Mouse (Mus musculus): Measurements from ENCODE around the gene Hist1h2bh. TPM values are rescaled to one million over a fixed set of nuclear protein-coding genes. Genes with fewer than 3 reads are reported as not detected.

Gene Hist1h2bh
- polyA plus RNA-seq, 1 experiment from 2014 or later, result 0.89 TPM

Other genes with a start within 250 kb of the Hist1h2bh start
- gene Zfp322a, start 174.2 kb downstream of the Hist1h2bh start, polyA plus RNA-seq (2014; fragmentation: Illumina TruSeq; extraction: RNeasy Lipid Tissue Mini Kit (QIAGEN cat#74804); ENCODE audit: low read depth, low replicate concordance), result 16.7 TPM
- gene Abt1, start 119.5 kb downstream of the Hist1h2bh start, polyA plus RNA-seq (2014; fragmentation: Illumina TruSeq; extraction: RNeasy Lipid Tissue Mini Kit (QIAGEN cat#74804); ENCODE audit: low read depth, low replicate concordance), result 4.1 TPM
- gene Btn1a1, start 77.5 kb downstream of the Hist1h2bh start, polyA plus RNA-seq (2014; fragmentation: Illumina TruSeq; extraction: RNeasy Lipid Tissue Mini Kit (QIAGEN cat#74804); ENCODE audit: low read depth, low replicate concordance), result not detected
- not detected for gene Btn2a2, start 54.5 kb downstream of the Hist1h2bh start, polyA plus RNA-seq (2014; fragmentation: Illumina TruSeq; extraction: RNeasy Lipid Tissue Mini Kit (QIAGEN cat#74804); ENCODE audit: low read depth, low replicate concordance)
- gene Hist1h4h, start 12.3 kb downstream of the Hist1h2bh start, polyA plus RNA-seq (2014; fragmentation: Illumina TruSeq; extraction: RNeasy Lipid Tissue Mini Kit (QIAGEN cat#74804); ENCODE audit: low read depth, low replicate concordance), result 46.3 TPM
- 2.5 TPM for gene Hist1h2af, start 9.5 kb downstream of the Hist1h2bh start, polyA plus RNA-seq (2014; fragmentation: Illumina TruSeq; extraction: RNeasy Lipid Tissue Mini Kit (QIAGEN cat#74804); ENCODE audit: low read depth, low replicate concordance)
- not detected for gene Hist1h3g, start 8.0 kb downstream of the Hist1h2bh start, polyA plus RNA-seq (2014; fragmentation: Illumina TruSeq; extraction: RNeasy Lipid Tissue Mini Kit (QIAGEN cat#74804); ENCODE audit: low read depth, low replicate concordance)
- gene Hist1h3f, start 660 bp upstream of the Hist1h2bh start, polyA plus RNA-seq (2014; fragmentation: Illumina TruSeq; extraction: RNeasy Lipid Tissue Mini Kit (QIAGEN cat#74804); ENCODE audit: low read depth, low replicate concordance), result 0.68 TPM
- gene Hist1h4f, start 8.3 kb upstream of the Hist1h2bh start, polyA plus RNA-seq (2014; fragmentation: Illumina TruSeq; extraction: RNeasy Lipid Tissue Mini Kit (QIAGEN cat#74804); ENCODE audit: low read depth, low replicate concordance), result not detected
- gene Hist1h1d, start 9.9 kb upstream of the Hist1h2bh start, polyA plus RNA-seq (2014; fragmentation: Illumina TruSeq; extraction: RNeasy Lipid Tissue Mini Kit (QIAGEN cat#74804); ENCODE audit: low read depth, low replicate concordance), result 0.21 TPM
- not detected for gene Hist1h3e, start 19.0 kb upstream of the Hist1h2bh start, polyA plus RNA-seq (2014; fragmentation: Illumina TruSeq; extraction: RNeasy Lipid Tissue Mini Kit (QIAGEN cat#74804); ENCODE audit: low read depth, low replicate concordance)
- gene Hist1h2ae, start 27.8 kb upstream of the Hist1h2bh start, polyA plus RNA-seq (2014; fragmentation: Illumina TruSeq; extraction: RNeasy Lipid Tissue Mini Kit (QIAGEN cat#74804); ENCODE audit: low read depth, low replicate concordance), result not detected
- gene Hist1h2bg, start 28.0 kb upstream of the Hist1h2bh start, polyA plus RNA-seq (2014; fragmentation: Illumina TruSeq; extraction: RNeasy Lipid Tissue Mini Kit (QIAGEN cat#74804); ENCODE audit: low read depth, low replicate concordance), result not detected
- gene Hist1h2bf, start 30.8 kb upstream of the Hist1h2bh start, polyA plus RNA-seq (2014; fragmentation: Illumina TruSeq; extraction: RNeasy Lipid Tissue Mini Kit (QIAGEN cat#74804); ENCODE audit: low read depth, low replicate concordance), result not detected
- gene Hist1h2ad, start 31.0 kb upstream of the Hist1h2bh start, polyA plus RNA-seq (2014; fragmentation: Illumina TruSeq; extraction: RNeasy Lipid Tissue Mini Kit (QIAGEN cat#74804); ENCODE audit: low read depth, low replicate concordance), result not detected
- gene Hist1h3d, start 32.4 kb upstream of the Hist1h2bh start, polyA plus RNA-seq (2014; fragmentation: Illumina TruSeq; extraction: RNeasy Lipid Tissue Mini Kit (QIAGEN cat#74804); ENCODE audit: low read depth, low replicate concordance), result 0.76 TPM
- not detected for gene Hist1h4d, start 38.2 kb upstream of the Hist1h2bh start, polyA plus RNA-seq (2014; fragmentation: Illumina TruSeq; extraction: RNeasy Lipid Tissue Mini Kit (QIAGEN cat#74804); ENCODE audit: low read depth, low replicate concordance)
- 8.1 TPM for gene Hist1h2be, start 77.7 kb upstream of the Hist1h2bh start, polyA plus RNA-seq (2014; fragmentation: Illumina TruSeq; extraction: RNeasy Lipid Tissue Mini Kit (QIAGEN cat#74804); ENCODE audit: low read depth, low replicate concordance)
- 3.8 TPM for gene Hist1h1e, start 79.2 kb upstream of the Hist1h2bh start, polyA plus RNA-seq (2014; fragmentation: Illumina TruSeq; extraction: RNeasy Lipid Tissue Mini Kit (QIAGEN cat#74804); ENCODE audit: low read depth, low replicate concordance)
- 1.0 TPM for gene Hist1h2ac, start 140.6 kb upstream of the Hist1h2bh start, polyA plus RNA-seq (2014; fragmentation: Illumina TruSeq; extraction: RNeasy Lipid Tissue Mini Kit (QIAGEN cat#74804); ENCODE audit: low read depth, low replicate concordance)
- 121 TPM for gene Hist1h2bc, start 140.8 kb upstream of the Hist1h2bh start, polyA plus RNA-seq (2014; fragmentation: Illumina TruSeq; extraction: RNeasy Lipid Tissue Mini Kit (QIAGEN cat#74804); ENCODE audit: low read depth, low replicate concordance)
- gene Hist1h1t, start 152.4 kb upstream of the Hist1h2bh start, polyA plus RNA-seq (2014; fragmentation: Illumina TruSeq; extraction: RNeasy Lipid Tissue Mini Kit (QIAGEN cat#74804); ENCODE audit: low read depth, low replicate concordance), result not detected
- gene Hist1h4c, start 155.1 kb upstream of the Hist1h2bh start, polyA plus RNA-seq (2014; fragmentation: Illumina TruSeq; extraction: RNeasy Lipid Tissue Mini Kit (QIAGEN cat#74804); ENCODE audit: low read depth, low replicate concordance), result not detected
- gene Hfe, start 167.5 kb upstream of the Hist1h2bh start, polyA plus RNA-seq (2014; fragmentation: Illumina TruSeq; extraction: RNeasy Lipid Tissue Mini Kit (QIAGEN cat#74804); ENCODE audit: low read depth, low replicate concordance), result 35.3 TPM
- gene Hist1h1c, start 195.4 kb upstream of the Hist1h2bh start, polyA plus RNA-seq (2014; fragmentation: Illumina TruSeq; extraction: RNeasy Lipid Tissue Mini Kit (QIAGEN cat#74804); ENCODE audit: low read depth, low replicate concordance), result 171 TPM
- not detected for gene Hist1h3c, start 202.2 kb upstream of the Hist1h2bh start, polyA plus RNA-seq (2014; fragmentation: Illumina TruSeq; extraction: RNeasy Lipid Tissue Mini Kit (QIAGEN cat#74804); ENCODE audit: low read depth, low replicate concordance)
- gene Hist1h2bb, start 203.3 kb upstream of the Hist1h2bh start, polyA plus RNA-seq (2014; fragmentation: Illumina TruSeq; extraction: RNeasy Lipid Tissue Mini Kit (QIAGEN cat#74804); ENCODE audit: low read depth, low replicate concordance), result not detected
- gene Hist1h2ab, start 207.7 kb upstream of the Hist1h2bh start, polyA plus RNA-seq (2014; fragmentation: Illumina TruSeq; extraction: RNeasy Lipid Tissue Mini Kit (QIAGEN cat#74804); ENCODE audit: low read depth, low replicate concordance), result not detected
- gene Hist1h3b, start 208.9 kb upstream of the Hist1h2bh start, polyA plus RNA-seq (2014; fragmentation: Illumina TruSeq; extraction: RNeasy Lipid Tissue Mini Kit (QIAGEN cat#74804); ENCODE audit: low read depth, low replicate concordance), result not detected
- not detected for gene Hist1h4b, start 213.6 kb upstream of the Hist1h2bh start, polyA plus RNA-seq (2014; fragmentation: Illumina TruSeq; extraction: RNeasy Lipid Tissue Mini Kit (QIAGEN cat#74804); ENCODE audit: low read depth, low replicate concordance)
- gene Hist1h4a, start 217.8 kb upstream of the Hist1h2bh start, polyA plus RNA-seq (2014; fragmentation: Illumina TruSeq; extraction: RNeasy Lipid Tissue Mini Kit (QIAGEN cat#74804); ENCODE audit: low read depth, low replicate concordance), result not detected
- not detected for gene Hist1h3a, start 219.0 kb upstream of the Hist1h2bh start, polyA plus RNA-seq (2014; fragmentation: Illumina TruSeq; extraction: RNeasy Lipid Tissue Mini Kit (QIAGEN cat#74804); ENCODE audit: low read depth, low replicate concordance)
- not detected for gene Hist1h1a, start 220.3 kb upstream of the Hist1h2bh start, polyA plus RNA-seq (2014; fragmentation: Illumina TruSeq; extraction: RNeasy Lipid Tissue Mini Kit (QIAGEN cat#74804); ENCODE audit: low read depth, low replicate concordance)
- gene Trim38, start 226.5 kb upstream of the Hist1h2bh start, polyA plus RNA-seq (2014; fragmentation: Illumina TruSeq; extraction: RNeasy Lipid Tissue Mini Kit (QIAGEN cat#74804); ENCODE audit: low read depth, low replicate concordance), result 0.31 TPM

All from heart, adult 10 weeks (tissue).